Mouse (Mus musculus): ENCODE measurements around the gene Gm49630.
A peak's percentile ranks its signal among the peaks of the same experiment; 100 is the strongest.
"Not testable (repeated sequence)": the region's sequence is repeated elsewhere in the genome, so short reads cannot be mapped to it uniquely, and the experiment has no call there.

The Gm49630 gene

GRCm38 (mm10) chr17:7366676-7367374 is 5.0 kb downstream of the Gm49630 start:
- not testable (repeated sequence) for DNase-seq

DNA sequence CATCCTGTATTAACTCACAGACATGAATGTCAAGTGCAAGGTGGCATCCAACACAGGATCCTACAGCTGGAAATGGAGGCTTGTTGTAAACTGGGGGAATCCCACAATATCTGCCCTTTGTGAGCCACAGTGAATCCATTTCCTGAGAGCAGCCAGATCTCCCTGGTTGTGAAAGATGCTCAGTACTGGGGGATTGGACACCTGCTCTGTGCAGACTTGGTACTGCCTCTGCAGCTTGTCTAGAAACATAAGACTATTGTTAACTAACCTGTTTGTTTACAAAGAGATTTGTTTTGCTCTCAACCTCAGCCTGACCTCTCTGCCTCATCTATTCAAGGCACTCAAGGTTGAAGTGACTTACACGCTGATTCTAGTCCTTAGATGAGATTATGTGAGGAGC is 5.5 kb downstream of the Gm49630 start:
- not testable (repeated sequence) for DNase-seq

DNA sequence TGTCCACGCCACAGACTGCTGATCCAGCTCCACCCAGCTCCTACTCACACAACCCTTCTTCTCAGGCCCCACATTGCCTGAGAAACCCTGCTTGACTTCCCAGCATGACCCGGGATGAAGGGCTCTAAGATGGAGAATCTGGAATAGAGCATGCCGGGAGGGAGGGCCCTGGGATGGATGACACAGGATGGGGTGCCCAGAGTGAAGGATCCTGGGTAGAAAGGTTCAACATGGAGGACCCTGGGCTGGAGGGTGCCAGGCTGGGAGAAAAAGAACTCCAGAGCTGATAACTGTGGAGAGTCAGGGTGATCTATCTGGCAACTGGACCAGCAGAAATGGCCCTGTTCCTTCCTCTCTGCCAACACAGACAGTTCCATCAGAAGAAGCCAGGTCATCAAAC is 6.2 kb downstream of the Gm49630 start:
- not testable (repeated sequence) for DNase-seq

DNA sequence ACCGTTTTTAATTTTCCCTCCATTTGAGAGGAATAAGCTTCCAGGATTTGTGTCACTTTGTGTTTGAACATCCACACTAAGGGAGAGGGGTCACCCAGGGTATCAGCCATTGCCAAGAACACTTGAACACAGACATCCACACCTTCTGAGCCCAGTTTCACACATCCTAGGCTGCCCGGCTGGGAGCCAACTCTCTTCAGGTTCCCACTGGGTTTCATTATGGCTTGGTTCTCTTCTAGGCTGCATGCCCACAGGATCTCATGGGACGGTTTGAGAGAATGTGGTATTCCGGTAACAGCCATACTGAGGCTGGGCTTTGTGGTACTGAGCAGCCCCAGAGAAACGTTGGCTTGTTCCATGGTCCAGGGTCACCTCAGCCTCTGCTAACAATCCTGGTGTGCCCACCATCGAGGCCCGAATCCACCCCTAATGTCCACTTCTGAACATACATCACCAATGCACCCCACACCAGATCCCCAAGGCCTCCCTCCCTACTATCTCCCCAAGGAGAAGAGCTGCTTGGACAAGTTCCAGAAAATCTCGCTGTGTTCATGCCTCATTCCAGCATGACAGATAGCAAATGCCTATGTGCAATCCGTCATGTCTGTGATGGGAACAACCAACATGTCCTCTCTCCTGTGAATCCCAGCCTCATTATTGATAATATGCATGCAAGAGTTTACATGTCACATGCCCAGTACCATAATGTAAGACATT is 10.9 kb downstream of the Gm49630 start:
- DNase-seq, result peak; percentile 94 to 96

- DNase-seq, result not testable (repeated sequence)
Observed at GRCm38 (mm10) chr17:7359806-7360205, 12.0 kb downstream of the Gm49630 start.

DNA sequence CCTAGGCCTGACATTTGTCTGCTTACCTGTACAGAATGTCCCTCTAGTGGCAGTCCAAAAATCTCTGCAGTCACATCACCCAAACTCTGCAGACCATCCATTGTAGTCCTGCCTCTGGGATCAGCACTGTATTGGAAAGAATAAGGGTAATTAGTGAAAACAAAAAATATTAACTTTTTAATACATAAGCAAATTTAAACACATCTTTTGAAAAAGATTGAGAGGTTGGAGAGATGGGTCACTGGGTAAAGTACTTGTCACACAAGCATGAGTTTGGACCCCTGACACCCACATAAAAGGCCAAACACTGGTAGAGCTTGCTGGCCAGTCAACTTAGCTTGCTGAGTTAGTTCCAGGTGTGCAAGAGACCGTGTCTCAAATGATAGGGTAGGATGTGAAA is 19.2 kb downstream of the Gm49630 start, which contains the start of gene Ttll2:
Ttll2 (minus strand) TSS at position 101 of the 400 bp plus-strand sequence.
- not testable (repeated sequence) for DNase-seq

DNA sequence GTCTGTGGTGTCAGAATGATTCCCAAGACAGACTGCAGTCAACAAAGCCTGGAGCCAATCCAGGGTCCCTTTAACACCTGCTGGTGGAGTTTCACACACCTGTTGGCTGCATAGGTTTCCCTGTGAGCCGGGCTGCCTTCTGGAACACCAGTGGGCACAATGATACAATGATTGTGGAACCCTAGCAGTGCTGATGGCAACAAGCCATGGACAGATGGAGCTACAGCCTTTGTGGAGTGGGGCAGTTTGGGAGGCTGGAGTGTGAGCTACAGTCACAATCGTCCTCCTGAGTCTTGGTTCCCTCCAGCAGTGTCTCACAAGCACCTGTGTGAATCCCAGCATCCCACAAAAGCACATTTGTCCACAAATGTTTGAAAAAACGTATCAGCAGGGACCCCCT is 23.0 kb downstream of the Gm49630 start:
- DNase-seq, result peak; percentile 66 to 71

GRCm38 (mm10) chr17:7337381-7337780 is 34.4 kb downstream of the Gm49630 start:
- peak in 1 of 2 experiments; percentile 11 for DNase-seq

- not testable (repeated sequence) for DNase-seq
Observed at GRCm38 (mm10) chr17:7332745-7333144, 39.0 kb downstream of the Gm49630 start.

- DNase-seq, result not testable (repeated sequence)
Observed at GRCm38 (mm10) chr17:7326415-7326814, 45.4 kb downstream of the Gm49630 start.

DNA sequence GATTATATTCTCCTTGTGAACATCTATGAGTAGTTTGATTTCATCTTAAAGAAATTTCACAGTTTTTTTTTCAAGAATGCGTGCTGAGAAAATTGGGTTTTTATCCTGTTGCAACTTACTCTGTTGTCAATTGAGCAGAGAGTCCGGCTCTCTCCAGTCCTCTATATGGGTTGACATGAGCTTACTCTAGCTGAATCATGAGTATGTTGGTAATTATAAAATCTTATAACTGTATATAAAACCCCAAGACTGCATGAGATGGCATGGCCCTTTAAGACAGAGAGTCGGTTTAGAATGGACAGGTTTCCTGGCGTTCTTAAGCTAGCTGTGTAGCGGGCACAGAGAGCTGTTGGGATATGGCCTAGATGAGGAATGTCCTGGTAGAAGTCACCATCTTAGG is 47.4 kb downstream of the Gm49630 start, which contains the start of gene Tcp10a:
Tcp10a (plus strand) TSS at position 301 of the 400 bp plus-strand sequence.
- not testable (repeated sequence) for DNase-seq

- DNase-seq, result not testable (repeated sequence)
Observed at GRCm38 (mm10) chr17:7319789-7320188, 52.0 kb downstream of the Gm49630 start.

DNA sequence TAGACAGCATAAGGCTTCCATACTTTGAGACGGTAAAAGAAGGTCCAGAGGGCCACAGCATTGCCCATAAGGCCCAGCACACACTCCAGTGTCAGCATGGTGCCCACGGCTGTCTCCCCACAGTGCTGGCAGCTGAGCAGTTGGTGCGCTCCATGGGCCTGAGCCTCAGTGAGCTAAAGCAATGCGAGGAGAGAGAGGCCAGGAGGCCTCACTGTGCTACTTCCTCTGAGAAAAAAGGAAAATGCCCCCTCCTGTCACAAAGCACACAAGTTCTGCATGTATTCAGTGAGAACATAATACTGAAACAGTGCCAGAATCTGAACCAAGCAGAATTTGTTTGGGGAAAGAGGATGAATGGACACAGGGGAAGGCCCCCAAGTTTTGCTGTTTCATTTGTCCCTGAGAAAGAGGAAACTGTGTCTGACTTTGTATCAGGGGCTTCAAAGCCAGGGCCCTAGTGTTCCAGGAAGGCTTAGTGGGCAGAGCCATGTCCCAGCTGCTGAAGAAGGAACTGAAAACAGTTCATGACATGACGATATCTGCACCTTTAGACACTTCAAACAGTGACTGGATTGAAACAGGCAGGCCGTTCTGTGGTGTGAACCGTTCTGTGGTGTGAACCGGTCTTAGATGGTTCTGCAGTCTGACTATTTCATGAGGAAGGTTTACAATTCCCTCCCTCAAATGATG is 55.9 kb downstream of the Gm49630 start:
- not testable (repeated sequence) for DNase-seq

- peak; percentile 49 to 67 for DNase-seq
Observed at GRCm38 (mm10) chr17:7306278-7307196, 65.2 kb downstream of the Gm49630 start.

Data from cerebellum, postnatal 14 days (tissue).